Mouse (Mus musculus) heart, embryonic 15.5 days (tissue): ENCODE measurements around the gene Ubqln4. TPM values are rescaled to one million over a fixed set of nuclear protein-coding genes. Genes with fewer than 3 reads are reported as not detected.
"Not testable (repeated sequence)": the region's sequence is repeated elsewhere in the genome, so short reads cannot be mapped to it uniquely, and the experiment has no call there.

Experiments
- ATAC-seq: fragments of 200-750 bp; cut with Nextera tagmentation; replicated peaks from 2 replicates; pipeline ENCODE4 v1.8.0; 2017; ENCODE audit warnings: low read depth, moderate TSS enrichment; ENCODE audit not compliant: insufficient number of reproducible peaks, insufficient read depth, low FRiP score
- H3K27ac ChIP-seq: fragments of 300-500 bp; sonication (generic); 2 replicates; pipeline ENCODE4 v1.5.1; 2015; ENCODE audit warnings: mild to moderate bottlenecking, inconsistent platforms
- H3K27me3 ChIP-seq: fragments of 300-500 bp; sonication (generic); 2 replicates; pipeline ENCODE4 v1.6.1; 2015; ENCODE audit warnings: inconsistent platforms
- H3K36me3 ChIP-seq: fragments of 300-500 bp; sonication (generic); 2 replicates; pipeline ENCODE4 v1.6.1; 2015; ENCODE audit warnings: mild to moderate bottlenecking, inconsistent platforms
- H3K4me1 ChIP-seq: fragments of 300-500 bp; sonication (generic); replicated peaks from 2 replicates; pipeline ENCODE4 v1.6.1; 2015; ENCODE audit warnings: inconsistent platforms
- H3K4me2 ChIP-seq: fragments of 300-500 bp; sonication (generic); 2 replicates; pipeline ENCODE4 v1.6.1; 2015; ENCODE audit warnings: inconsistent platforms, mild to moderate bottlenecking, moderate library complexity
- H3K4me3 ChIP-seq: fragments of 300-500 bp; sonication (generic); 2 replicates; pipeline ENCODE4 v1.5.1; 2015; ENCODE audit warnings: mild to moderate bottlenecking, inconsistent platforms
- H3K9ac ChIP-seq: fragments of 300-500 bp; sonication (generic); 2 replicates; pipeline ENCODE4 v1.6.1; 2015; ENCODE audit warnings: mild to moderate bottlenecking, inconsistent platforms
- H3K9me3 ChIP-seq: fragments of 300-500 bp; sonication (generic); replicated peaks from 2 replicates; pipeline ENCODE4 v1.6.1; 2016; ENCODE audit warnings: inconsistent platforms
- WGBS: fragments of 180-500 bp; shearing (Covaris S2); methylation state at CpG from one replicate; pipeline ENCODE4 v1.1.7; 2015; ENCODE audit warnings: mixed read lengths; 5-methylcytosine and 5-hydroxymethylcytosine counted together
- polyA plus RNA-seq: library from polyadenylated mRNA; unstranded; fragments of >200 nt; fragmentation: Nextera tagmentation; extraction: Ambion mirVana; gene quantifications from 2 replicates; pipeline ENCODE4 v1.2.1, GENCODE M21; 2015

Gene Ubqln4
- polyA plus RNA-seq, 1 experiment from 2014 or later = 30.0 TPM

DNA sequence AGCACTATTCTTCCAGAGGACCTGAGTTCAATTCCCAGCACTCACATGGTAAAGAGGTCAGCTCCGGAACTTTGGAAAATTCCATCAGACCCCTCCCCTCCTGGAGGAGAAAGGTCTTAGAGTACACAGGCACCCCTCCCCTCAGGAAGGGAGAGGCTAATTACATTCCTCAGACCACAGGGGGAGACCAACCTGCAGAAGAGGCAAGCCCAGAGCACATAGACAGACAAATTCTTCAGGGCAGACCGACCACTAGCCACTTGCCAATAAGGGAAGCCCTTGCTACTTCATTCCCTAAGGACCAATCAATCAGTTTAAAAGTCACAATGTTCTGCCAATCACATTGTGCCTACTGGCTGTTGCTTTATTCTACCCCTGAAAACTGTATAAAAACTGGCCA, 19.3 kb downstream of the Ubqln4 start:
- H3K4me2 ChIP-seq = no peak overlapping the region
- WGBS = 77% methylated on average over 2 of the region's 2 CpGs
- no peak overlapping the region for H3K9ac ChIP-seq
- peaks cover 22% of the 10 kb centered on the region for H3K36me3 ChIP-seq
- H3K27me3 ChIP-seq = no peaks in the 10 kb centered on the region
- H3K4me3 ChIP-seq = no peak overlapping the region
- no peak for ATAC-seq
- H3K27ac ChIP-seq = no peak overlapping the region
- no peaks in the 10 kb centered on the region for H3K9me3 ChIP-seq
- no peaks in the 10 kb centered on the region for H3K4me1 ChIP-seq

DNA sequence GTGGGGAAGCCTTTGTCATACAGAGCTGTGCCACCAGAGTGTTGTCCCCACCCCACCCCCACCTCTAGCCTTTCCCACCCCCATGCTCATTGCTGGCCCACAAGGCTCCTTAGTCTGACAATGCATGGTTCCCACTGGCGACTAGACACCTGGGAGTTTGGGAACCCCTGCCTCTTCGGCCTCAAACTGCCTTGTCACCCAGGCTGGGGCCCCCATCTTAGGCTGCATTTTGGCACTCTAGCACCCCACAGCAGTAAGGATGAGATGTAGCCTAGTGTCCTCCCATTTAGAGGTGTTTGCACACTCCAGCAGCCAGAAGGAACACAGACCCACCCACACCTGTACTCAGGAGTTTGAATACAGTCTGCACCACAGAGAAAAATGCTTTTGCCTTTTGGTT, 20.3 kb downstream of the Ubqln4 start:
- no peaks in the 10 kb centered on the region for H3K9me3 ChIP-seq
- H3K27me3 ChIP-seq = no peaks in the 10 kb centered on the region
- H3K4me1 ChIP-seq = no peaks in the 10 kb centered on the region
- H3K4me3 ChIP-seq = no peak overlapping the region
- peaks cover 12% of the 10 kb centered on the region for H3K36me3 ChIP-seq
- H3K9ac ChIP-seq = no peak overlapping the region
- WGBS = 75% methylated on average over 2 of the region's 2 CpGs
- H3K27ac ChIP-seq = no peak overlapping the region
- H3K4me2 ChIP-seq = no peak overlapping the region
- ATAC-seq = no peak

DNA sequence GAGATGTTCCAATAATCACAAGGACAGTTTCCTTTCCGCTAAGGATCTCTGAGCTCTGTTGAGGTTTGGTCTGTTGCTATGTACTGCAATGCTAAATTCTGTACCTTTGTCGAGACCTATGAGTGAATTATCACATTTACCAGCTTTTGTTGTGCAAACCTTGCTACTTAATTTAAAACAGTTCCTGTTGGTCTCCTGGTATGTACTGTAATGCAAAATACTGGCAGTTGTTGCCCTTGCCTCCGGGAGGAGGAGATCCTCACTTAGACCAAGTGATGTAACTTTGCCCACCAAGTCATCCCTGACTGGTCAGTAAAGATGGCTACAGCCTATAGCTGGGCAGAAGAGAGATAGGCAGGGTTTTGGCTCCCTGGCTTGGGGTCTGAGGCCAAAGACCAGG, 22.0 kb downstream of the Ubqln4 start, which contains the start of gene Ssr2:
Gene Ssr2 (plus strand): TSS at position 337 of the 400 bp plus-strand sequence.
- Histone ChIP-seq H3K27ac (no peak within 1 kb of the TSS), H3K9me3 (no peaks in the 10 kb centered on the region), H3K27me3 (no peaks in the 10 kb centered on the region), H3K4me1 (peaks cover 7% of the 10 kb centered on the region), H3K4me2 (no peak within 1 kb of the TSS), H3K9ac (no peak within 1 kb of the TSS), H3K4me3 (no peak within 1 kb of the TSS), H3K36me3 (no peaks in the 10 kb centered on the region)
- 79% methylated on average over 3 of the region's 3 CpGs for WGBS
- ATAC-seq = no peak

GRCm38 (mm10) chr3:88577846-88578245, 24.3 kb downstream of the Ubqln4 start:
- peaks cover 18% of the 10 kb centered on the region for H3K36me3 ChIP-seq
- WGBS = 80% methylated on average over 5 of the region's 5 CpGs
- not testable (repeated sequence) for ATAC-seq, H3K9me3 ChIP-seq, H3K4me2 ChIP-seq, H3K27me3 ChIP-seq, H3K9ac ChIP-seq, H3K27ac ChIP-seq, H3K4me3 ChIP-seq
- H3K4me1 ChIP-seq = peaks cover 12% of the 10 kb centered on the region

GRCm38 (mm10) chr3:88578498-88579424, 25.2 kb downstream of the Ubqln4 start:
- Histone ChIP-seq H3K4me3 (peak overlapping the region; percentile 69), H3K4me1 (peaks cover 12% of the 10 kb centered on the region), H3K9ac (no peak overlapping the region), H3K4me2 (peak overlapping the region; percentile 73), H3K27me3 (no peaks in the 10 kb centered on the region), H3K27ac (no peak overlapping the region), H3K36me3 (peaks cover 27% of the 10 kb centered on the region), H3K9me3 (no peaks in the 10 kb centered on the region)
- 39% methylated on average over 8 of the region's 8 CpGs for WGBS
- ATAC-seq = 0 out of 2 replicates have a peak, but pooled peaks have one; percentile 23

GRCm38 (mm10) chr3:88579454-88580117, 26.0 kb downstream of the Ubqln4 start:
- peak; percentile 68 for ATAC-seq
- Histone ChIP-seq H3K36me3 (peaks cover 31% of the 10 kb centered on the region), H3K9me3 (no peaks in the 10 kb centered on the region), H3K4me1 (peaks cover 12% of the 10 kb centered on the region), H3K4me3 (peak overlapping the region; percentile 69), H3K4me2 (peak overlapping the region; percentile 73), H3K27me3 (no peaks in the 10 kb centered on the region), H3K9ac (peak overlapping the region; percentile 81), H3K27ac (peak overlapping the region; percentile 70)
- WGBS = under 1% methylated on average over 34 of the region's 34 CpGs

DNA sequence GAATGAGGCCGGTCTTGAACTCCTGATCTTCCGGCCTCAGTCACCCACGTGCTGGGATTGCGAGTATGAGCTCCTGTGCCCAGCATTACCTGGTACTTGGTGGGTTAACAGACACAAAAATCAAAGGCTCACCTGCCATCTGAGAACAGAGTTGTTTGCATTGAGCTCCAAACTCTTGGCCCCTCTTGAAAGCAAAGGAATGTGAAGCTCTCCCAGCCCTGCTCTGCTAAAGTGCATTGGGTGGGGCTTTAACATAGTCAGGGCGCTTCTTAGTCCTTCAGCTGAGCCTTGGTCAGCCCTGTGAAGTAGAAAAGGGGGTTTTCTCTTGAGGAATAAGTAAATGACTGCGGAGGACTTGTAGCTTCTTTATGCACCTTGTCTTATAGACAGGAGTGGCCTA, 32.2 kb downstream of the Ubqln4 start:
- Histone ChIP-seq H3K4me2 (no peak overlapping the region), H3K9ac (no peak overlapping the region), H3K27ac (no peak overlapping the region), H3K27me3 (no peaks in the 10 kb centered on the region), H3K4me1 (peaks cover 8% of the 10 kb centered on the region), H3K36me3 (peaks cover 64% of the 10 kb centered on the region), H3K4me3 (no peak overlapping the region), H3K9me3 (no peaks in the 10 kb centered on the region)
- ATAC-seq = no peak
- WGBS = 90% methylated on average over 6 of the region's 6 CpGs

GRCm38 (mm10) chr3:88586640-88587039, 33.1 kb downstream of the Ubqln4 start:
- H3K36me3 ChIP-seq = peaks cover 58% of the 10 kb centered on the region
- ATAC-seq = no peak
- H3K9me3 ChIP-seq = no peaks in the 10 kb centered on the region
- H3K27ac ChIP-seq = no peak overlapping the region
- no peak overlapping the region for H3K4me3 ChIP-seq
- no peaks in the 10 kb centered on the region for H3K27me3 ChIP-seq
- peaks cover 13% of the 10 kb centered on the region for H3K4me1 ChIP-seq
- H3K4me2 ChIP-seq = no peak overlapping the region
- 95% methylated on average over 5 of the region's 5 CpGs for WGBS
- H3K9ac ChIP-seq = no peak overlapping the region

- Histone ChIP-seq H3K36me3 (peaks cover 33% of the 10 kb centered on the region), H3K27ac (0 out of 2 replicates have a peak overlapping the region, but pooled peaks have one; percentile 1), H3K9me3 (no peaks in the 10 kb centered on the region), H3K27me3 (no peaks in the 10 kb centered on the region), H3K9ac (no peak overlapping the region), H3K4me1 (peaks cover 34% of the 10 kb centered on the region), H3K4me2 (no peak overlapping the region), H3K4me3 (no peak overlapping the region)
- ATAC-seq = no peak
- WGBS = 29% methylated on average over 5 of the region's 5 CpGs
Measured at GRCm38 (mm10) chr3:88590246-88590645, 36.7 kb downstream of the Ubqln4 start.

- Histone ChIP-seq H3K27ac (peak overlapping the region; percentile 1; the same call in 1 of the 2 replicates), H3K4me3 (no peak overlapping the region), H3K9me3 (no peaks in the 10 kb centered on the region), H3K4me2 (no peak overlapping the region), H3K4me1 (peaks cover 34% of the 10 kb centered on the region), H3K27me3 (no peaks in the 10 kb centered on the region), H3K9ac (no peak overlapping the region), H3K36me3 (peaks cover 26% of the 10 kb centered on the region)
- 36% methylated on average over 3 of the region's 3 CpGs for WGBS
- no peak for ATAC-seq
Measured at GRCm38 (mm10) chr3:88591044-88591443, 37.5 kb downstream of the Ubqln4 start.

DNA sequence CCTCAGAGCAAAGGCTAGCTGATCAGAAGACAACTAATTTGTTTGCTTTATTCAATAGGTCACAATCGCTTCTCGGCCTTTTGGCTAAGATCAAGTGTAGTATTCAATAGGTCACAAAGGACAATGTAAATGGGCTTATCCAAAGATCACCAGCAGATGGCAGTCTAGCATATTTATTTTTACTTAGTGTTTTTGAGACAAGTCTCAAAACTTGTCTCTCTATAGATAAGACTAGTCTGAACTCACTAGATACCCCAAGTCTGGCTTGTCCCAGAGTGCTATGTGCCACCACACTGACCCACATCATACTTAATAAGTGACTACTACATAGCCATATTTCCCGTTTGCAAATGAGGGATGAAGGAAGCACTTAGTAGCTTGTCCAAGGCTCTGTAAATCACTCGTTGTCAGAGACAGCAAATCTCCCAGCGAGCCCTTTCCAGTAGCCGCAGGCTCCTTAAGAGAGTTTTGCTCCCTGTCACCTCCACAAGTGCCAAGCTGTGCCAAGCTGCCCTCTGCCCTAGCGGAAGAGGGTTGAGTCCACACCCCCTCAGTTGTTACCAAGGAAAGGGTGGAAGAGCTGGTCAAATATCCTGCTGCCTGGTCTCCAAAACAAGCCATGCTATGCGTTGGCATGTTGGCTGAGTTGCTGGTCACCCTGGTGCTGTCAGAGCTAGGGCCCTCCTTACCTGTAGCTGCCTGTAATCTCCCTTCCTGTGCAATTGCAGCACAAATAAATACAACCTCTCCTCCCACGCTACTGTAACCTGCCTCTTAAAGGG, 38.6 kb downstream of the Ubqln4 start:
- Histone ChIP-seq H3K36me3 (peaks cover 16% of the 10 kb centered on the region), H3K9me3 (no peaks in the 10 kb centered on the region), H3K4me2 (peak overlapping the region; percentile 28), H3K27me3 (no peaks in the 10 kb centered on the region), H3K4me1 (peaks cover 34% of the 10 kb centered on the region), H3K9ac (no peak overlapping the region), H3K4me3 (no peak overlapping the region), H3K27ac (peak overlapping the region; percentile 13; the same call in 1 of the 2 replicates)
- WGBS = 27% methylated on average over 9 of the region's 9 CpGs
- no peak for ATAC-seq
